Mouse (Mus musculus): ENCODE measurements around the gene Gm9044. TPM values are rescaled to one million over a fixed set of nuclear protein-coding genes. Genes with fewer than 3 reads are reported as not detected.
"Not testable (repeated sequence)": the region's sequence is repeated elsewhere in the genome, so short reads cannot be mapped to it uniquely, and the experiment has no call there.

Gm9044 gene
- 0.06 TPM in 1 of 2 replicates, not detected in the other for polyA plus RNA-seq (2015; fragmentation: Nextera tagmentation; extraction: Ambion mirVana)

- H3K36me3 ChIP-seq (ENCODE audit: insufficient read depth, low read length); DNase-seq (ENCODE audit: low spot score); H3K27me3 ChIP-seq (ENCODE audit: insufficient read depth, low read length); H3K4me1 ChIP-seq (replicated peaks; ENCODE audit: insufficient read depth, low read length); H3K9me3 ChIP-seq (replicated peaks; ENCODE audit: low read length); ATAC-seq (replicated peaks; ENCODE audit: low FRiP score, low read depth); H3K27ac ChIP-seq; H3K4me2 ChIP-seq (ENCODE audit: low read length); H3K4me3 ChIP-seq (replicated peaks; ENCODE audit: low read depth, low read length); H3K9ac ChIP-seq (ENCODE audit: low read depth, low read length): not testable (repeated sequence)
- no CpG with 5 or more reads among the region's 14 CpGs for WGBS
Observed at GRCm38 (mm10) chr10:118332308-118332707, at the start of gene Gm9044. Gm9044 (minus strand) TSS chr10:118332408.

- DNase-seq (ENCODE audit: low spot score) = peak; percentile 94
- TF ChIP-seq CTCF (IDR thresholded peaks at IDR 0.05; ENCODE audit: low read depth) = peak; percentile 100
Observed at GRCm38 (mm10) chr10:118370443-118370842, 38.2 kb upstream of the Gm9044 start.

GRCm38 (mm10) chr10:118369518-118369917 is 37.3 kb upstream of the Gm9044 start:
- Histone ChIP-seq H3K4me2 (ENCODE audit: low read length) (no peak overlapping the region), H3K9ac (ENCODE audit: low read depth, low read length) (no peak overlapping the region), H3K4me3 (replicated peaks; ENCODE audit: low read depth, low read length) (no peak overlapping the region), H3K9me3 (replicated peaks; ENCODE audit: low read length) (no peaks in the 10 kb centered on the region), H3K36me3 (ENCODE audit: insufficient read depth, low read length) (no peaks in the 10 kb centered on the region), H3K27me3 (ENCODE audit: insufficient read depth, low read length) (no peaks in the 10 kb centered on the region), H3K27ac (no peak overlapping the region), H3K4me1 (replicated peaks; ENCODE audit: insufficient read depth, low read length) (no peaks in the 10 kb centered on the region)
- DNase-seq (ENCODE audit: low spot score) (no peak), ATAC-seq (replicated peaks; ENCODE audit: low FRiP score, low read depth) (no peak)
- no peak for TF ChIP-seq CTCF (IDR thresholded peaks at IDR 0.05; ENCODE audit: low read depth)
- 92% methylated on average over 9 of the region's 9 CpGs for WGBS

More at GRCm38 (mm10) chr10:118370443-118370842, 38.2 kb upstream of the Gm9044 start:
- Histone ChIP-seq H3K27ac (no peak overlapping the region), H3K9me3 (replicated peaks; ENCODE audit: low read length) (no peaks in the 10 kb centered on the region), H3K9ac (ENCODE audit: low read depth, low read length) (0 out of 2 replicates have a peak overlapping the region, but pooled peaks have one; percentile 8), H3K4me3 (replicated peaks; ENCODE audit: low read depth, low read length) (no peak overlapping the region), H3K4me1 (replicated peaks; ENCODE audit: insufficient read depth, low read length) (no peaks in the 10 kb centered on the region), H3K4me2 (ENCODE audit: low read length) (peak overlapping the region; percentile 37), H3K27me3 (ENCODE audit: insufficient read depth, low read length) (no peaks in the 10 kb centered on the region), H3K36me3 (ENCODE audit: insufficient read depth, low read length) (no peaks in the 10 kb centered on the region)
- ATAC-seq (replicated peaks; ENCODE audit: low FRiP score, low read depth) = peak; percentile 83
- WGBS = 3% methylated on average over 10 of the region's 10 CpGs

- H3K27me3 ChIP-seq (ENCODE audit: insufficient read depth, low read length); H3K36me3 ChIP-seq (ENCODE audit: insufficient read depth, low read length); H3K4me1 ChIP-seq (replicated peaks; ENCODE audit: insufficient read depth, low read length); H3K27ac ChIP-seq; DNase-seq (ENCODE audit: low spot score); H3K4me3 ChIP-seq (replicated peaks; ENCODE audit: low read depth, low read length); H3K4me2 ChIP-seq (ENCODE audit: low read length); ATAC-seq (replicated peaks; ENCODE audit: low FRiP score, low read depth); H3K9me3 ChIP-seq (replicated peaks; ENCODE audit: low read length); H3K9ac ChIP-seq (ENCODE audit: low read depth, low read length): not testable (repeated sequence)
- WGBS = no CpG with 5 or more reads among the region's 11 CpGs
Observed at GRCm38 (mm10) chr10:118354005-118354404, 21.8 kb upstream of the Gm9044 start, which contains the start of gene Gm9049. Gm9049 (minus strand) TSS chr10:118354105.

- H3K27ac ChIP-seq; H3K4me1 ChIP-seq (replicated peaks; ENCODE audit: insufficient read depth, low read length); H3K9me3 ChIP-seq (replicated peaks; ENCODE audit: low read length); H3K36me3 ChIP-seq (ENCODE audit: insufficient read depth, low read length); H3K27me3 ChIP-seq (ENCODE audit: insufficient read depth, low read length); H3K9ac ChIP-seq (ENCODE audit: low read depth, low read length); ATAC-seq (replicated peaks; ENCODE audit: low FRiP score, low read depth); DNase-seq (ENCODE audit: low spot score); H3K4me2 ChIP-seq (ENCODE audit: low read length); H3K4me3 ChIP-seq (replicated peaks; ENCODE audit: low read depth, low read length): not testable (repeated sequence)
- 83% methylated on average over 1 of the region's 14 CpGs for WGBS
Observed at GRCm38 (mm10) chr10:118348579-118348978, 16.4 kb upstream of the Gm9044 start, which contains the start of gene Gm9048. Gm9048 (minus strand) TSS chr10:118348679.

- not testable (repeated sequence) for H3K27ac ChIP-seq; H3K27me3 ChIP-seq (ENCODE audit: insufficient read depth, low read length); DNase-seq (ENCODE audit: low spot score); H3K4me3 ChIP-seq (replicated peaks; ENCODE audit: low read depth, low read length); H3K36me3 ChIP-seq (ENCODE audit: insufficient read depth, low read length); H3K4me1 ChIP-seq (replicated peaks; ENCODE audit: insufficient read depth, low read length); H3K9ac ChIP-seq (ENCODE audit: low read depth, low read length); H3K4me2 ChIP-seq (ENCODE audit: low read length); H3K9me3 ChIP-seq (replicated peaks; ENCODE audit: low read length); ATAC-seq (replicated peaks; ENCODE audit: low FRiP score, low read depth)
- WGBS = no CpG with 5 or more reads among the region's 14 CpGs
Observed at GRCm38 (mm10) chr10:118343155-118343554, 10.9 kb upstream of the Gm9044 start, which contains the start of gene Gm9046. Gm9046 (minus strand) TSS chr10:118343255.

GRCm38 (mm10) chr10:118337731-118338130 is 5.5 kb upstream of the Gm9044 start, which contains the start of gene Gm9045:
Gm9045 (minus strand) TSS chr10:118337831.
- no CpG with 5 or more reads among the region's 14 CpGs for WGBS
- H3K27me3 ChIP-seq (ENCODE audit: insufficient read depth, low read length); H3K4me2 ChIP-seq (ENCODE audit: low read length); H3K27ac ChIP-seq; H3K9me3 ChIP-seq (replicated peaks; ENCODE audit: low read length); H3K9ac ChIP-seq (ENCODE audit: low read depth, low read length); H3K4me1 ChIP-seq (replicated peaks; ENCODE audit: insufficient read depth, low read length); H3K36me3 ChIP-seq (ENCODE audit: insufficient read depth, low read length); DNase-seq (ENCODE audit: low spot score); H3K4me3 ChIP-seq (replicated peaks; ENCODE audit: low read depth, low read length); ATAC-seq (replicated peaks; ENCODE audit: low FRiP score, low read depth): not testable (repeated sequence)

- not testable (repeated sequence) for H3K4me2 ChIP-seq (ENCODE audit: low read length); H3K9me3 ChIP-seq (replicated peaks; ENCODE audit: low read length); H3K4me3 ChIP-seq (replicated peaks; ENCODE audit: low read depth, low read length); H3K4me1 ChIP-seq (replicated peaks; ENCODE audit: insufficient read depth, low read length); ATAC-seq (replicated peaks; ENCODE audit: low FRiP score, low read depth); H3K9ac ChIP-seq (ENCODE audit: low read depth, low read length); H3K27me3 ChIP-seq (ENCODE audit: insufficient read depth, low read length); H3K36me3 ChIP-seq (ENCODE audit: insufficient read depth, low read length); H3K27ac ChIP-seq; DNase-seq (ENCODE audit: low spot score)
- WGBS = no CpG with 5 or more reads among the region's 11 CpGs
Observed at GRCm38 (mm10) chr10:118326869-118327268, 5.3 kb downstream of the Gm9044 start, which contains the start of gene Gm9040. Gm9040 (minus strand) TSS chr10:118326969.

Measured in kidney, postnatal 0 days (tissue).